Mouse (Mus musculus): ENCODE results near the gene Fam234a. TPM values are rescaled to one million over a fixed set of nuclear protein-coding genes. Genes with fewer than 3 reads are reported as not detected.
"Not testable (repeated sequence)": the region's sequence is repeated elsewhere in the genome, so short reads cannot be mapped to it uniquely, and the experiment has no call there.

The Fam234a gene
- polyA plus RNA-seq, 1 experiment from 2014 or later = 89.5 TPM

DNA sequence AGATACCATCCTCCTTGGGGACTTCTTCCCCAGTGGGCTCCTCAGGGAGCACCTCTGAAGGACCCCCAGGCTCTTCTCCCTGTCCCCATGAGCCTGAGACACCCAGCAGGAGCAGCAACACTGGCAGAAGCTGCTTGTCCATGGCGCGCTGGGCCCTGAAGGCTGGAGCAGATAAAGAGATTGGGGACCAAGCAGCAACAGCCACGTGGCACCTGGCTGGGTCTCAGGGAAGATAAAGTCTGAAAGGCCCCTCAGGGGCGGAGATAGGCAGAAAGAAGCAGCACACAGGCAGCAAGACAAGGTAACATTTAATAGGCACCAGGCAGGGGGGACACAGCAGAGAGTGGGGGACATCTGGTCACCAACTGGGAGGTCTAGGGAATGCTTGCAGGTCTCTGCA is 45.1 kb downstream of the Fam234a start, which contains the start of gene Pdia2:
Pdia2 (minus strand) TSS at position 196 of the 400 bp plus-strand sequence.
- no peaks in the 10 kb centered on the region for H3K9me3 ChIP-seq
- H3K36me3 ChIP-seq = peaks cover 15% of the 10 kb centered on the region
- no peak for ATAC-seq
- H3K9ac ChIP-seq = no peak within 1 kb of the TSS
- no peak within 1 kb of the TSS; the same call in 1 of the 2 replicates for H3K4me2 ChIP-seq (replicated peaks)
- no peak within 1 kb of the TSS for H3K27ac ChIP-seq
- 61% methylated on average over 4 of the region's 4 CpGs for WGBS
- H3K4me1 ChIP-seq (replicated peaks) = peaks cover 21% of the 10 kb centered on the region
- no peak within 1 kb of the TSS for H3K4me3 ChIP-seq (replicated peaks)
- peaks cover 39% of the 10 kb centered on the region for H3K27me3 ChIP-seq (replicated peaks)

- Histone ChIP-seq H3K4me3 (replicated peaks) (no peak overlapping the region), H3K9ac (no peak overlapping the region), H3K27me3 (replicated peaks) (no peaks in the 10 kb centered on the region), H3K4me1 (replicated peaks) (no peaks in the 10 kb centered on the region), H3K9me3 (no peaks in the 10 kb centered on the region), H3K4me2 (replicated peaks) (no peak overlapping the region), H3K27ac (no peak overlapping the region), H3K36me3 (peaks cover 62% of the 10 kb centered on the region)
- ATAC-seq = no peak
- WGBS = 97% methylated on average over 15 of the region's 15 CpGs
These were observed 51.4 kb downstream of the Fam234a start for GRCm38 (mm10) chr17:26192481-26193190.

DNA sequence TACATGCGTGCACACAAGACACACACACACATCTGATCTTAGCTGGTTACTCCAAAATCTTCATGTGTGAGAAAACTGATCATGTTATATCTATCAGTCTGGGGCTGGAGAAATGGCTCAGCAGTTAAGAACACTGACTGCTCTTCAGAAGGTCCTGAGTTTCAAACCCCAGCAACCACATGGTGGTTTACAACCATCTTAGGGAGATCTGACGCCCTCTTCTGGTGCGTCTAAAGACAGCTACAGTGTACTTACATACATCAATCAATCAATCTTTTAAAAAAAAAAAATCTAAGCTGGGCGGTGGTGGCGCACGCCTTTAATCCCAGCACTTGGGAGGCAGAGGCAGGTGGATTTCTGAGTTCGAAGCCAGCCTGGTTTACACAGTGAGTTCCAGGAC is 52.6 kb downstream of the Fam234a start:
- H3K27me3 ChIP-seq (replicated peaks); H3K9me3 ChIP-seq; ATAC-seq; H3K4me2 ChIP-seq (replicated peaks); H3K9ac ChIP-seq; H3K4me1 ChIP-seq (replicated peaks); H3K4me3 ChIP-seq (replicated peaks); H3K27ac ChIP-seq: not testable (repeated sequence)
- peaks cover 63% of the 10 kb centered on the region for H3K36me3 ChIP-seq
- 87% methylated on average over 7 of the region's 7 CpGs for WGBS

GRCm38 (mm10) chr17:26188091-26188805 is 55.8 kb downstream of the Fam234a start:
- Histone ChIP-seq H3K9me3 (no peaks in the 10 kb centered on the region), H3K4me2 (replicated peaks) (no peak overlapping the region), H3K27me3 (replicated peaks) (no peaks in the 10 kb centered on the region), H3K27ac (no peak overlapping the region), H3K4me3 (replicated peaks) (no peak overlapping the region), H3K4me1 (replicated peaks) (no peaks in the 10 kb centered on the region), H3K36me3 (peaks cover 65% of the 10 kb centered on the region), H3K9ac (no peak overlapping the region)
- no peak for ATAC-seq
- WGBS = 94% methylated on average over 11 of the region's 11 CpGs

DNA sequence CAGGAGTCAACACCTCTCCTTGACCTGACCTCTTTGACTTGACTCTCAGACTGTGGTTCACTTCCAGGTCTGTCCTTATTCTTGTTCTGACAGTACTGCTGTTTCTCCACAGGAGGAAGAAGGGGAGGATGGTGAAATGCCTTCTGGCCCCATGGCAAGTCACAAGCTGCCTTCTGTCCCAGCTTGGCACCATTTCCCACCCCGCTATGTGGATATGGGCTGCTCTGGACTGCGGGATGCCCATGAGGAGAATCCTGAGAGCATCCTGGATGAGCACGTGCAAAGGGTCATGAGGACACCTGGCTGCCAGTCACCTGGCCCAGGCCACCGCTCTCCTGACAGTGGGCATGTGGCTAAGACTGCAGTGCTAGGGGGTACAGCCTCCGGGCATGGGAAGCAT is 56.5 kb downstream of the Fam234a start:
- H3K36me3 ChIP-seq = peaks cover 62% of the 10 kb centered on the region
- no peak for ATAC-seq
- H3K4me1 ChIP-seq (replicated peaks) = no peaks in the 10 kb centered on the region
- 95% methylated on average over 5 of the region's 5 CpGs for WGBS
- H3K27me3 ChIP-seq (replicated peaks) = no peaks in the 10 kb centered on the region
- no peak overlapping the region for H3K27ac ChIP-seq
- no peak overlapping the region for H3K9ac ChIP-seq
- H3K4me2 ChIP-seq (replicated peaks) = no peak overlapping the region
- H3K9me3 ChIP-seq = no peaks in the 10 kb centered on the region
- H3K4me3 ChIP-seq (replicated peaks) = no peak overlapping the region

DNA sequence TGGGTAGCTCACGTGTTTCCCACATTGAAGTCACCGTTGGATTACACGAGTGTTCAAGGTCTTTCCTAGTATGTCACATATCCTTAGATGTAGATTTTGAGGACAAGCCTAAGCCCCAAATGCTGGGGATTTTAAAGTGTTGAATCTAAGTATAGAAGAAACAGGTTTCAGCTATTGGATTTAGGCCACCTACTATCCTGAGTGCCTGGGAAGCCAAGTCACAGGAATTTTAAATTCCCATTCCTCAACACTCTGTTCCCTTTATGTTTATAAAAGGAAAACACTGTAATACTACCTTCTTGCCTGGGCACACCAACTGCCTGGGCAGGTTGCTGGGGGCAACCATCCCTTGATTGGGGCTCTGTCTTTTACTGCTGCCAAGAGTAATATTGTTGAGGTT is 62.9 kb downstream of the Fam234a start:
- Histone ChIP-seq H3K9me3 (no peaks in the 10 kb centered on the region), H3K4me3 (replicated peaks) (no peak overlapping the region), H3K4me1 (replicated peaks) (no peaks in the 10 kb centered on the region), H3K27me3 (replicated peaks) (no peaks in the 10 kb centered on the region), H3K27ac (no peak overlapping the region), H3K9ac (no peak overlapping the region), H3K4me2 (replicated peaks) (no peak overlapping the region), H3K36me3 (peaks cover 23% of the 10 kb centered on the region)
- 93% methylated on average over 3 of the region's 3 CpGs for WGBS
- ATAC-seq = no peak

DNA sequence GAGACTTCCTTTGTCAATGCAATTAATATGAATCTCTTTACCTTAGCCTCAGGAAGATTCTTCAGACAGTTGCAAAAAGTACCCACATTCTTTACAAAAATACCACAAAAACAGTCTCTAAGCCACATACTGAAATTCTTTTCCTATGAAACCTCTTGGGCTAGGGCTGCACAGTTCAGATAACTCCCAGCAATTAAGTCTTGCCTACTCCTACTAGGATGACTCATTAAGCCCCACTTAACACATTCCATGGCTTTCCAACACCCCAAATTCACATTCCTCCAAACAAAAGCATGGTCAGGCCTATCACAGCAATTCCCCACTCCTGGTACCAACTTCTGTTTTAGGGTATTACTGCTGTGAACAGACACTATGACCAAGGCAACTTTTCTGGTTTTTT is 65.4 kb downstream of the Fam234a start:
- peaks cover 14% of the 10 kb centered on the region for H3K36me3 ChIP-seq
- no peaks in the 10 kb centered on the region for H3K27me3 ChIP-seq (replicated peaks)

DNA sequence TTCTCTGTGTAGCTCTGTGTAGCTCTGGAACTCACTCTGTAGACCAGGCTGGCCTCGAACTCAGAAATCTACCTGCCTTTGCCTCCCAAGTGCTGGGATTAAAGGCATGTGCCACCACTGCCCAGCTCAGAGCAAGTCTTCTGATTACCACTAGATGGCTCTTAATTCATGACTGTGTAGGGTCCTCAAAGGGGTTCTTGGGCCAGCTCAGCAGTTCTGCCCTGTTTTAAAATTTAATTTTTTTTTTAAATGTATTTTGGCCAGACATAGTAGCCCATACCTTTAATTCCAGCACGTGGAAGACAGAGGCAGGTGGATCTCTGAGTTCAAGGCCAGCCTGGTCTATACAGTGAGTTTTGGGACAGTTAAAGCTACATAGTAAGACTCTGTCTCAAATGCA is 68.8 kb downstream of the Fam234a start:
- not testable (repeated sequence) for H3K4me2 ChIP-seq (replicated peaks); H3K4me1 ChIP-seq (replicated peaks); H3K9me3 ChIP-seq; H3K27ac ChIP-seq; H3K9ac ChIP-seq; H3K27me3 ChIP-seq (replicated peaks); ATAC-seq; H3K36me3 ChIP-seq; H3K4me3 ChIP-seq (replicated peaks)
- 85% methylated on average over 2 of the region's 2 CpGs for WGBS

More for the DNA sequence above, 65.4 kb downstream of the Fam234a start:
- Histone ChIP-seq H3K4me2 (replicated peaks) (no peak overlapping the region), H3K9ac (no peak overlapping the region), H3K4me1 (replicated peaks) (no peaks in the 10 kb centered on the region), H3K27ac (no peak overlapping the region), H3K4me3 (replicated peaks) (no peak overlapping the region), H3K9me3 (no peaks in the 10 kb centered on the region)
- no peak for ATAC-seq

- Histone ChIP-seq H3K9me3 (no peaks in the 10 kb centered on the region), H3K9ac (no peak overlapping the region), H3K36me3 (no peaks in the 10 kb centered on the region), H3K27ac (no peak overlapping the region), H3K4me2 (replicated peaks) (no peak overlapping the region), H3K4me1 (replicated peaks) (no peaks in the 10 kb centered on the region), H3K4me3 (replicated peaks) (no peak overlapping the region), H3K27me3 (replicated peaks) (no peaks in the 10 kb centered on the region)
- 79% methylated on average over 2 of the region's 2 CpGs for WGBS
- no peak for ATAC-seq
These were observed 76.0 kb downstream of the Fam234a start for GRCm38 (mm10) chr17:26168039-26168438.

DNA sequence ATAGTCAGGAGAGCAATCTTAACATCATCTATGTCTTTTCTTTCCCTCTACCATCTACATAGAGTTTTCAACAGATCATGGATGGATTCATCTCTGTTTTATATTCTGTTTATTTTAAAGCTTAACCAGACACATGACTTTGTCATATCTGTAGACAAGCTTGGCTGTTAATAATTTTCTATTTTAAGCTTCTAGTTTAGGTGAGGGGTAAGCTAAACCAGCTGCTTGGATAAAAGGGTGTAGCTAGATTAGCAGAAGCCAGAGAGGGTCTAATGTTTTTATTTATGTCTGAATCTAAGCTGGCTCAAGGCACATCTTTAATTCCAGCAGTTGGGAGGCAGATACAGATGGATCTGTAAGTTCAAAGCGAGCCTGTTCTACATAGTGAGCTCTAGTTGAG is 81.3 kb downstream of the Fam234a start:
- Histone ChIP-seq H3K27me3 (replicated peaks) (no peaks in the 10 kb centered on the region), H3K36me3 (no peaks in the 10 kb centered on the region)
- ATAC-seq = no peak

More for the DNA sequence above, 81.3 kb downstream of the Fam234a start:
- Histone ChIP-seq H3K9me3 (no peaks in the 10 kb centered on the region), H3K27ac (no peak overlapping the region), H3K4me1 (replicated peaks) (no peaks in the 10 kb centered on the region), H3K4me2 (replicated peaks) (no peak overlapping the region), H3K4me3 (replicated peaks) (no peak overlapping the region), H3K9ac (no peak overlapping the region)
- 93% methylated on average over 1 of the region's 1 CpGs for WGBS

All from intestine, embryonic 15.5 days (tissue).